Mouse (Mus musculus) lung, postnatal 0 days (tissue): Measurements from ENCODE around the gene Olfr866.

Experiments used
- CTCF ChIP-seq: IDR thresholded peaks from 2 replicates; pipeline ENCODE4 v1.5.1; 2016; ENCODE audit warnings: antibody characterized with exemption, mild to moderate bottlenecking
- EP300 ChIP-seq: IDR thresholded peaks from 2 replicates; pipeline ENCODE4 v1.6.1; 2016; ENCODE audit warnings: antibody characterized with exemption, mild to moderate bottlenecking, control low read depth

GRCm38 (mm10) chr9:20071291-20071690 is 43.5 kb upstream of the Olfr866 start:
- no peak for TF ChIP-seq EP300
- no peak for TF ChIP-seq CTCF
